Mouse (Mus musculus) cerebellum, adult 2 months (tissue): ENCODE measurements around the gene Pin1. TPM values are rescaled to one million over a fixed set of nuclear protein-coding genes. Genes with fewer than 3 reads are reported as not detected.

Source experiments
- DNase-seq, 2 experiments: peaks; one replicate each; pipeline ENCODE4 v3.0.0; 2021
- H3K27ac ChIP-seq: fragments of 200-500 bp; 2 replicates; pipeline ENCODE4 v1.5.1; 2012; ENCODE audit warnings: low read length, control low read depth, inconsistent platforms; ENCODE audit not compliant: insufficient read depth
- H3K27me3 ChIP-seq: fragments of 200-500 bp; 2 replicates; pipeline ENCODE4 v1.6.1; 2012; ENCODE audit warnings: inconsistent platforms, mild to moderate bottlenecking, low read length, moderate library complexity; ENCODE audit not compliant: control insufficient read depth, insufficient read depth
- H3K4me1 ChIP-seq: fragments of 200-500 bp; 2 replicates; pipeline ENCODE4 v1.6.1; 2011; ENCODE audit warnings: low read length; ENCODE audit not compliant: control insufficient read depth, insufficient read depth
- H3K4me3 ChIP-seq: fragments of 200-500 bp; replicated peaks from 2 replicates; pipeline ENCODE3; 2011; ENCODE audit warnings: mild to moderate bottlenecking, low read depth, low read length, control low read depth; ENCODE audit not compliant: insufficient read depth
- CTCF ChIP-seq: fragments of 200-500 bp; IDR thresholded peaks from 2 replicates; pipeline ENCODE4 v1.5.1; 2011; ENCODE audit warnings: low read depth, mild to moderate bottlenecking, control low read depth, low read length, moderate library complexity, borderline replicate concordance; ENCODE audit not compliant: insufficient read depth
- POLR2A ChIP-seq: fragments of 200-500 bp; IDR thresholded peaks from 2 replicates; pipeline ENCODE4 v1.6.1; 2011; ENCODE audit warnings: low read length, control low read depth, borderline replicate concordance; ENCODE audit not compliant: insufficient read depth
- WGBS: fragments of 180-500 bp; shearing (Covaris S2); methylation state at CpG from one replicate; pipeline ENCODE4 v1.1.7; 2018; 5-methylcytosine and 5-hydroxymethylcytosine counted together
- polyA plus RNA-seq: library from polyadenylated mRNA; depleted of rRNA; stranded (reverse); fragments of >200 nt; gene quantifications from 2 replicates; pipeline ENCODE4 v1.2.3, GENCODE M21; 2012

The Pin1 gene
- polyA plus RNA-seq, 1 experiment: 38.8 TPM

DNA sequence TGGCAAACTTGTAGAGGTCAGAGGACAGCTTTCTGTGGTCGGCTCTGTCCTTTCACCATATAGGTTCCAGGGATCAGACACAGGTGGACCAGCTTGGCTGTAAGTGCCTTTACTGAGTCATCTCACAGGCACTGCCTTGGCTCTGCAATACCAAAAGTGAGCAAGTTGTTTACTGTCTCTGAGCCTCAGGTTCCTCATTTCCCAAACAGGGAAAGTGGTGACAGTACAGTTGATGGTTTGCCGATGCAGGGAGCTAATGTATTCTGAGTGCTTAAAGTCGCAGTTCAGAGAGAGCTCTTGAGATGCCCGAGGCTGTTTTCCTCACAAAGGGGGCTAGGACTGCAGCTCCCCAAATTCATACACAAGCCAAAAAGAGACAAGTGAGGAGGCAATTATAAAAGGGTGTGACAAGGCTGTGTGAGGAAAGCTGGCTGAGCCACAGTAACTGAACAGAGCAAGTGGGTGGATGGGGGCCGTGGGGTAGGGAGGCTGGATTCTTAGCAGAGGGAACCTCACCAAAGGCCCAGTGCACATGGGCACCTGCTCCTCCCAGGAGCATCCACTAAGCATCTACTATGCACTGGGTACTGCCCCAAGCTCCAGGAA lies 44.3 kb downstream of the Pin1 start:
- no peak for TF ChIP-seq CTCF
- no peak for TF ChIP-seq POLR2A
- Histone ChIP-seq H3K4me3 (no peak overlapping the region), H3K27ac (no peak overlapping the region), H3K27me3 (no peaks in the 10 kb centered on the region), H3K4me1 (no peaks in the 10 kb centered on the region)
- no peak for DNase-seq
- WGBS: 80% methylated on average over 5 of the region's 5 CpGs

DNA sequence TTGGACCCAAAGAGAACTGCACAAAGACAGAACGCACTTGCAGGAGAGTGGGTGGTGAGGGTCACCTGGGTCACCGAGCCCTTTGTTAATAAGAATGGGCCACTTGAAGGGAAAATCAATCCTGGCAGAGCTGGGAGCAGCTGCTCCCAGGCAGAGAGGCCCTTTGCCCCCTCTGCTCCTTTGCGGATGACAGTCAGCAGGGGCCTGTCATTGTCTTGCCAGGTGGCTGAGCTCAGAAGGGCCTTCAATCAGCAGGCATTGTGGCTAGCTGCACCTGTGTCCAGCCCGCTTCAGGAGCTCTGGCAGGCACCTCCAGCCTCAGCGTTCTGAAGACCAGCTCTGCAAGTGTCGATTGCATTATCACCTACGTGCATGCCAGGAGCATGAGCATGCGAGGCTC lies 45.6 kb downstream of the Pin1 start:
- Histone ChIP-seq H3K4me3 (no peak overlapping the region), H3K27me3 (no peaks in the 10 kb centered on the region), H3K27ac (no peak overlapping the region), H3K4me1 (no peaks in the 10 kb centered on the region)
- no peak for DNase-seq
- WGBS: 21% methylated on average over 8 of the region's 8 CpGs
- TF ChIP-seq CTCF: no peak
- no peak for TF ChIP-seq POLR2A

DNA sequence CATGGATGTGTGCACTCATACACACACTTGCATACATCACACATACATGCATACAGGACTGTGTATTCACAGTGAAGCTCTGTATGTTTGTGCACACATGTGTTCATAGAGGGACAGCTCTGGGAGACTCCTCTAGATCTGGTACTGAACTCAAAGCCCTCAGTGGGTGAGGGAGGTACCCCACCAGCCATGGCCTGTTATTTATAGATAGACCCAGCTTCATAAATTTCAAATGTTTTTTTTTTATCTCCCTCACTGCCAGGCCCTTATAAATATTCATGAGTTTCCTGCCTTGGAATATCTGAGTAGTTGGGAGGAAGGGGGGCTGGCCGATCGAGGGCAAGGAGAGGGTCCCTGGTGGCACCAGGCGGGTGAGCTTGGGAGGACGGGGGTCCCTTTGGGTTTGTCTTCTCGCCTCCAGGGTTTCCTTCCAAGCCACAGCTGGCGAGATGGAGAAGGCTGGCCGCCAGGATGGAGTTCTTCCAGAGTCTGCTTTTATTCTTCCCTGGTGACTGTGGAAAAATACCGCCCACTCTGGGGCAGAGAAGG lies 52.0 kb downstream of the Pin1 start:
- Histone ChIP-seq H3K4me3 (no peak overlapping the region), H3K27me3 (no peaks in the 10 kb centered on the region), H3K27ac (no peak overlapping the region), H3K4me1 (no peaks in the 10 kb centered on the region)
- DNase-seq: no peak
- WGBS: 19% methylated on average over 8 of the region's 8 CpGs
- TF ChIP-seq POLR2A: no peak

DNA sequence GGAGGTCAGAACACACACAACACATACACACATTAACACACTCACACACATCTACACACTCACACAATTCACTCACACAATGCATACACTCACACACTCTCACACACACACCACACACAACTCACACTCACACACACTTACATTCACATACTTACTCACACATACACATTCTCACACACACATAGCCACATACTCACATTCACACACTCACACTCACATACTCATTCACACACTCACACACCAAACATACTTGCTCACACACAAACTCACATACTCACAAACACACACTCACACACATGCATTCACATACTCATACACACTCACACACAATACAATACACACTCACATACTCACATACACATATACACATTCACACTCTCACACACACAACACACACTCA lies 53.5 kb downstream of the Pin1 start:
- H3K27ac ChIP-seq: no peak overlapping the region
- no peaks in the 10 kb centered on the region for H3K4me1 ChIP-seq
- H3K4me3 ChIP-seq: no peak overlapping the region
- no peak for DNase-seq
- H3K27me3 ChIP-seq: no peaks in the 10 kb centered on the region
- TF ChIP-seq CTCF: no peak
- no peak for TF ChIP-seq POLR2A

GRCm38 (mm10) chr9:20705981-20706380 lies 54.1 kb downstream of the Pin1 start:
- Histone ChIP-seq H3K27ac (no peak overlapping the region), H3K4me3 (no peak overlapping the region), H3K4me1 (no peaks in the 10 kb centered on the region), H3K27me3 (no peaks in the 10 kb centered on the region)
- 57% methylated on average over 4 of the region's 4 CpGs for WGBS
- DNase-seq: no peak
- TF ChIP-seq CTCF (no peak), POLR2A (no peak)

GRCm38 (mm10) chr9:20710471-20710870 lies 58.6 kb downstream of the Pin1 start:
- TF ChIP-seq POLR2A (no peak), CTCF (no peak)

GRCm38 (mm10) chr9:20712934-20713477 lies 61.1 kb downstream of the Pin1 start:
- Histone ChIP-seq H3K27ac (no peak overlapping the region), H3K4me3 (no peak overlapping the region), H3K4me1 (no peaks in the 10 kb centered on the region; the same call in 1 of the 2 replicates), H3K27me3 (no peaks in the 10 kb centered on the region)
- WGBS: 17% methylated on average over 5 of the region's 5 CpGs
- TF ChIP-seq CTCF: no peak
- TF ChIP-seq POLR2A: no peak
- no peak for DNase-seq

More at GRCm38 (mm10) chr9:20710471-20710870, 58.6 kb downstream of the Pin1 start:
- H3K4me1 ChIP-seq: no peaks in the 10 kb centered on the region; the same call in 1 of the 2 replicates
- DNase-seq: no peak
- H3K27ac ChIP-seq: no peak overlapping the region
- WGBS: 51% methylated on average over 3 of the region's 3 CpGs
- no peak overlapping the region for H3K4me3 ChIP-seq
- H3K27me3 ChIP-seq: no peaks in the 10 kb centered on the region

- no peak overlapping the region for H3K27ac ChIP-seq
- WGBS: 17% methylated on average over 11 of the region's 11 CpGs
- DNase-seq: no peak
- H3K4me1 ChIP-seq: no peaks in the 10 kb centered on the region; the same call in 1 of the 2 replicates
- H3K27me3 ChIP-seq: no peaks in the 10 kb centered on the region
- TF ChIP-seq POLR2A (no peak), CTCF (no peak)
- H3K4me3 ChIP-seq: no peak overlapping the region
Observed at GRCm38 (mm10) chr9:20713478-20713987, 61.6 kb downstream of the Pin1 start.
